Mouse (Mus musculus) kidney, postnatal 0 days (tissue): ENCODE data around the gene Coq4. TPM values are rescaled to one million over a fixed set of nuclear protein-coding genes. Genes with fewer than 3 reads are reported as not detected.

Experiments used
- ATAC-seq: fragments of 200-750 bp; cut with Nextera tagmentation; replicated peaks from 2 replicates; pipeline ENCODE4 v1.8.0; 2017; ENCODE audit warnings: low read depth, moderate number of reproducible peaks, moderate TSS enrichment, moderate library complexity; ENCODE audit not compliant: low FRiP score
- DNase-seq: peaks from one replicate; pipeline ENCODE4 v3.0.0-alpha.2; 2016; ENCODE audit warnings: low spot score
- H3K27ac ChIP-seq: fragments of 300-500 bp; sonication (generic); 2 replicates; pipeline ENCODE4 v1.5.1; 2014; ENCODE audit warnings: mild to moderate bottlenecking
- H3K27me3 ChIP-seq: fragments of 300-500 bp; sonication (generic); 2 replicates; pipeline ENCODE4 v1.6.1; 2014; ENCODE audit warnings: low read length, mixed read lengths; ENCODE audit not compliant: insufficient read depth
- H3K36me3 ChIP-seq: fragments of 300-500 bp; sonication (generic); 2 replicates; pipeline ENCODE4 v1.6.1; 2014; ENCODE audit warnings: low read length, mixed read lengths; ENCODE audit not compliant: insufficient read depth
- H3K4me1 ChIP-seq: fragments of 300-500 bp; sonication (generic); replicated peaks from 2 replicates; pipeline ENCODE4 v1.6.1; 2014; ENCODE audit warnings: antibody characterized with exemption, low read length, mixed read lengths; ENCODE audit not compliant: insufficient read depth
- H3K4me2 ChIP-seq: fragments of 300-500 bp; sonication (generic); 2 replicates; pipeline ENCODE4 v1.6.1; 2014; ENCODE audit warnings: mild to moderate bottlenecking, low read length, moderate library complexity, mixed read lengths
- H3K4me3 ChIP-seq: fragments of 300-500 bp; sonication (generic); replicated peaks from 2 replicates; pipeline ENCODE4 v1.5.1; 2014; ENCODE audit warnings: low read depth, low read length
- H3K9ac ChIP-seq: fragments of 300-500 bp; sonication (generic); 2 replicates; pipeline ENCODE4 v1.6.1; 2014; ENCODE audit warnings: low read depth, low read length
- H3K9me3 ChIP-seq: fragments of 300-500 bp; sonication (generic); replicated peaks from 2 replicates; pipeline ENCODE4 v1.6.1; 2016; ENCODE audit warnings: low read length, inconsistent platforms, mixed read lengths
- CTCF ChIP-seq: IDR thresholded peaks from 2 replicates; pipeline ENCODE4 v1.5.1; 2016; ENCODE audit warnings: antibody characterized with exemption, low read depth, mild to moderate bottlenecking, moderate library complexity
- WGBS: fragments of 180-500 bp; shearing (Covaris S2); extraction: QIAGEN DNeasy Blood & Tissue Kit; methylation state at CpG from one replicate; pipeline ENCODE4 v1.1.7; 2014; 5-methylcytosine and 5-hydroxymethylcytosine counted together
- microRNA-seq: library from miRNA; unstranded; fragments of <30 nt; microRNA quantifications from one replicate; pipeline ENCODE4, GENCODE M21; 2016
- polyA plus RNA-seq: library from polyadenylated mRNA; unstranded; fragments of >200 nt; fragmentation: Nextera tagmentation; extraction: Ambion mirVana; gene quantifications from 2 replicates; pipeline ENCODE4 v1.2.1, GENCODE M21; 2015

Coq4 gene
- polyA plus RNA-seq, 1 experiment from 2014 or later, result 29.3 TPM

DNA sequence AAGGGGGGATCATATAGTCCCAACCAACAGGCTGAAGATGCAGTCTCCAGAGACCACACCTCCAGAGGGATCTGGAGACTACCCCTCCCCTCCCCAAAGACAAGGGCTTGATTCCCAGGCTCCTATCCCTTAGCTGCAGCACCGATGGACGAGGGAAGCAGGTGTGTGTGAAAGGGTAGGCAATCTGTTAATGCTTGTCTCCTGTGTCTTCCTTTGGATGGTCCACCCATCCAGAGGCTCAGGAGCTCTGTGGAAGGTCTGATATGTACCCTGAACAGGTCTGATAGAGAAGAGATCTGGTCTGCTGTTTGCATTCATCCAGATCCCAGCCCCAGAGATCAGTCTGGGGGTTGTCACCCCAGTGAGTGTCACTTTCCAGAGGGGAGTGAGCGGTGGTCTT is 59.6 kb downstream of the Coq4 start:
- no peak for TF ChIP-seq CTCF
- no peak overlapping the region for H3K9ac ChIP-seq
- H3K36me3 ChIP-seq, result peaks cover 12% of the 10 kb centered on the region
- no peak for ATAC-seq
- DNase-seq, result no peak
- no peak overlapping the region for H3K4me3 ChIP-seq
- no peaks in the 10 kb centered on the region for H3K9me3 ChIP-seq
- H3K27me3 ChIP-seq, result peaks cover 26% of the 10 kb centered on the region
- no peak overlapping the region for H3K27ac ChIP-seq
- WGBS, result 46% methylated on average over 3 of the region's 3 CpGs
- H3K4me1 ChIP-seq, result peaks cover 5% of the 10 kb centered on the region; the same call in 1 of the 2 replicates
- no peak overlapping the region for H3K4me2 ChIP-seq

Small RNAs within 50 kb of the gene (microRNA-seq; reads per million reads assigned to microRNA genes)
- gene Mir219a-2, result not detected
- not detected for gene Mir219b

Other genes starting within 250 kb of the Coq4 start
- gene Rapgef1, start 167.8 kb upstream of the Coq4 start, polyA plus RNA-seq, result 10.4 and 12.0 TPM in 2 replicates
- 3.8 and 4.5 TPM in 2 replicates for gene Gm13420, start 35.8 kb upstream of the Coq4 start, polyA plus RNA-seq
- gene Gm13547, start 28.2 kb upstream of the Coq4 start, polyA plus RNA-seq, result 0.41 TPM in 1 of 2 replicates, not detected in the other
- gene Trub2, start 1.0 kb downstream of the Coq4 start, polyA plus RNA-seq, result 24.1 and 25.9 TPM in 2 replicates
- gene Slc27a4, start 15.1 kb downstream of the Coq4 start, polyA plus RNA-seq, result 15.0 and 15.5 TPM in 2 replicates
- 26.1 and 29.0 TPM in 2 replicates for gene Urm1, start 32.6 kb downstream of the Coq4 start, polyA plus RNA-seq
- 10.2 and 10.3 TPM in 2 replicates for gene Cercam, start 81.7 kb downstream of the Coq4 start, polyA plus RNA-seq
- gene Odf2, start 101.7 kb downstream of the Coq4 start, polyA plus RNA-seq, result 33.1 and 36.9 TPM in 2 replicates
- 31.2 and 37.5 TPM in 2 replicates for gene Gle1, start 147.9 kb downstream of the Coq4 start, polyA plus RNA-seq
- 92.4 and 94.3 TPM in 2 replicates for gene Sptan1, start 178.1 kb downstream of the Coq4 start, polyA plus RNA-seq